Mouse (Mus musculus): ENCODE data around the gene Gm44502. TPM values are rescaled to one million over a fixed set of nuclear protein-coding genes. Genes with fewer than 3 reads are reported as not detected.
A peak's percentile ranks its signal among the peaks of the same experiment; 100 is the strongest.

Gene Gm44502
- polyA plus RNA-seq, 1 experiment from 2014 or later = 0.68 TPM

DNA sequence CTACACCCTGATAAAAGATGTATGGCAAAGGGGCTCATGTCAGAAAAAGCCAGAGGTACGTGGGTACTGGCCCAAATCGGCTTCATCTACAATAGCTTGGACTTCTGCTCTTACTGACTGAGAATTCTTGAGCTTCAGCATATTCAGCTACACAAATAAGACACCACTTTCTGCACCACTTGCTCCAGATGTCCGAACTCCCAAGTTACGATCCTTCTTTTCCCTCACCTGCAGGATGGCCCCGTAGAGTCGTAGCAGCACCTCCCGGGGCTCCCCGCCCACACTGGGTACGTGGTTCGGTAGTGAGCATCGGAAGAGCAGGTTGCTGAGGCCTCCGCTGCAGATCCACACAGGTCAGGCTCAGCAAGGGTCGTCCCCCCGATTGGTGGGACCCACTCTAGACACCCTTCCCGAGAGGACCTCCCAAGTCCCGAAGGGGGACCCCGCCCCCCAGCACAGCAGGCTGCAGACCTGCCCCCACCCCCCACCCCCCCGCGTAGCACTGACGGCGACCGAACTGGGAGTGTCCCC, 610 bp downstream of the Gm44502 start:
- ATAC-seq (ENCODE audit: insufficient number of reproducible peaks, low FRiP score) = peak; percentile 34; the same call in 1 of the 2 replicates
- no peaks in the 10 kb centered on the region for H3K27me3 ChIP-seq (replicated peaks)
- H3K27ac ChIP-seq (ENCODE audit: poor library complexity, severe bottlenecking) = peak overlapping the region; percentile 97
- 6% methylated on average over 22 of the region's 22 CpGs for WGBS
- H3K9ac ChIP-seq = peak overlapping the region; percentile 83
- H3K4me3 ChIP-seq = peak overlapping the region; percentile 74
- H3K4me1 ChIP-seq (replicated peaks) = peaks cover 44% of the 10 kb centered on the region
- peak overlapping the region; percentile 91 for H3K4me2 ChIP-seq
- no peaks in the 10 kb centered on the region for H3K9me3 ChIP-seq (replicated peaks)
- H3K36me3 ChIP-seq = peaks cover 33% of the 10 kb centered on the region

GRCm38 (mm10) chr15:89428136-89428790, 1.2 kb downstream of the Gm44502 start:
- H3K36me3 ChIP-seq = peaks cover 40% of the 10 kb centered on the region
- ATAC-seq (ENCODE audit: insufficient number of reproducible peaks, low FRiP score) = no peak
- peak overlapping the region; percentile 83 for H3K9ac ChIP-seq
- 77% methylated on average over 19 of the region's 19 CpGs for WGBS
- no peaks in the 10 kb centered on the region for H3K27me3 ChIP-seq (replicated peaks)
- H3K4me3 ChIP-seq = peak overlapping the region; percentile 74
- H3K4me2 ChIP-seq = peak overlapping the region; percentile 91
- peaks cover 50% of the 10 kb centered on the region for H3K4me1 ChIP-seq (replicated peaks)
- H3K27ac ChIP-seq (ENCODE audit: poor library complexity, severe bottlenecking) = no peak overlapping the region
- H3K9me3 ChIP-seq (replicated peaks) = no peaks in the 10 kb centered on the region

DNA sequence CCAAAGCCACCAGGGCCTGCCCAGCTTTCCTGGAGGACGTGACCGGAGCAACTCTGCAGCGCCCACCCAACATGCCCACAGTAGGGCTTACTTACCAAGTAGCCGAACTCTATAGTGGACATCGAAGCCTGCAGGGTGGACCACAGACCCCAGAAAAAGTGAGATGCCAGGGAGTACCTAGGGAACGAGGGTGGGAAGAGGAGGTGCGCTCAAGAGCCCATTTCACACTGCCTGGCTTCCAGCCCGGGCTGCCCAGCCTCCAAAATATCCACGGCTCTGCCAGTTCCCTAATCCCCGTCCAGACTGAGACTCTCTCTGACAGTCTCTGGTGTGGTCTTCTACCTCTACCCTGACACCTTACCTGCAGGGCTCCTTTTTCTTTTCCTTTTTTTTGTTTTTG, 2.8 kb downstream of the Gm44502 start:
- no peak for ATAC-seq (ENCODE audit: insufficient number of reproducible peaks, low FRiP score)
- 87% methylated on average over 10 of the region's 10 CpGs for WGBS

DNA sequence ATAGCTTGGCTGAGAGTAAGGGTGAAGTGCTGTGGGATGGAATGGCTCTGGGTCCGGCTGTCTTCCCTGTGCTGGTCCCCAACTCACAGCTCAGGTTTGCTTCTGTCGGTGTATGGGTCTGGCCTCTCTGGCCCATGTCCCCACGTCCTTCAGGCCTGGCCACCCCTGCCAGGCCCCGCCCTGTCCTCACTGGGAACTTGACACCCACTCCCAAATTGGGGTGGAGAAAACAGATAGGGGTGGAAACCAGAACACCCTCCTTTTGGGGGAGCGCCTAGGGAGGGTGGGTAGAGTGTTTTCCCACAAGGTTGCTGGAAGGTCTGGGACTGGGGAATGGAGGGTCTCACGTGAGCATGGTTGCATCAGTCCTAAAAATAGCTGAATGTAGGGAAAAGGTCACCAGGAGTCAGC, 3.8 kb downstream of the Gm44502 start, which contains the start of gene Cpt1b:
TSS of gene Cpt1b (minus strand) at position 153 of the 411 bp plus-strand sequence.
- Histone ChIP-seq H3K9me3 (replicated peaks) (no peaks in the 10 kb centered on the region), H3K27me3 (replicated peaks) (no peaks in the 10 kb centered on the region), H3K4me3 (peak within 1 kb of the TSS; percentile 53), H3K36me3 (peaks cover 62% of the 10 kb centered on the region), H3K9ac (peak within 1 kb of the TSS; percentile 89), H3K4me1 (replicated peaks) (peaks cover 45% of the 10 kb centered on the region), H3K27ac (ENCODE audit: poor library complexity, severe bottlenecking) (peak within 1 kb of the TSS; percentile 96), H3K4me2 (peak within 1 kb of the TSS; percentile 74)
- 24% methylated on average over 6 of the region's 6 CpGs for WGBS
- ATAC-seq (ENCODE audit: insufficient number of reproducible peaks, low FRiP score) = peak; percentile 52

More for the DNA sequence above, 2.8 kb downstream of the Gm44502 start:
- no peaks in the 10 kb centered on the region for H3K9me3 ChIP-seq (replicated peaks)
- peak overlapping the region; percentile 38 for H3K9ac ChIP-seq
- H3K4me1 ChIP-seq (replicated peaks) = peaks cover 50% of the 10 kb centered on the region
- peak overlapping the region; percentile 96 for H3K27ac ChIP-seq (ENCODE audit: poor library complexity, severe bottlenecking)
- H3K4me2 ChIP-seq = peak overlapping the region; percentile 74; the same call in 1 of the 2 replicates
- no peaks in the 10 kb centered on the region for H3K27me3 ChIP-seq (replicated peaks)
- no peak overlapping the region for H3K4me3 ChIP-seq
- H3K36me3 ChIP-seq = peaks cover 55% of the 10 kb centered on the region

GRCm38 (mm10) chr15:89424621-89425020, 4.9 kb downstream of the Gm44502 start:
- Histone ChIP-seq H3K27me3 (replicated peaks) (no peaks in the 10 kb centered on the region), H3K4me3 (peak overlapping the region; percentile 53), H3K4me2 (peak overlapping the region; percentile 74), H3K36me3 (peaks cover 73% of the 10 kb centered on the region), H3K4me1 (replicated peaks) (peaks cover 44% of the 10 kb centered on the region), H3K9ac (peak overlapping the region; percentile 89), H3K9me3 (replicated peaks) (no peaks in the 10 kb centered on the region), H3K27ac (ENCODE audit: poor library complexity, severe bottlenecking) (peak overlapping the region; percentile 96; the same call in 1 of the 2 replicates)
- whole genome bisulfite sequencing = 79% methylated on average over 8 of the region's 8 CpGs
- ATAC-seq (ENCODE audit: insufficient number of reproducible peaks, low FRiP score) = no peak

GRCm38 (mm10) chr15:89421938-89422337, 7.6 kb downstream of the Gm44502 start:
- H3K27me3 ChIP-seq (replicated peaks) = no peaks in the 10 kb centered on the region
- no peak overlapping the region for H3K9ac ChIP-seq
- no peak overlapping the region for H3K4me3 ChIP-seq
- H3K36me3 ChIP-seq = peaks cover 86% of the 10 kb centered on the region
- peaks cover 34% of the 10 kb centered on the region for H3K4me1 ChIP-seq (replicated peaks)
- no peak overlapping the region for H3K27ac ChIP-seq (ENCODE audit: poor library complexity, severe bottlenecking)
- no peak overlapping the region for H3K4me2 ChIP-seq
- no peak for ATAC-seq (ENCODE audit: insufficient number of reproducible peaks, low FRiP score)
- WGBS = 89% methylated on average over 9 of the region's 9 CpGs
- H3K9me3 ChIP-seq (replicated peaks) = no peaks in the 10 kb centered on the region

DNA sequence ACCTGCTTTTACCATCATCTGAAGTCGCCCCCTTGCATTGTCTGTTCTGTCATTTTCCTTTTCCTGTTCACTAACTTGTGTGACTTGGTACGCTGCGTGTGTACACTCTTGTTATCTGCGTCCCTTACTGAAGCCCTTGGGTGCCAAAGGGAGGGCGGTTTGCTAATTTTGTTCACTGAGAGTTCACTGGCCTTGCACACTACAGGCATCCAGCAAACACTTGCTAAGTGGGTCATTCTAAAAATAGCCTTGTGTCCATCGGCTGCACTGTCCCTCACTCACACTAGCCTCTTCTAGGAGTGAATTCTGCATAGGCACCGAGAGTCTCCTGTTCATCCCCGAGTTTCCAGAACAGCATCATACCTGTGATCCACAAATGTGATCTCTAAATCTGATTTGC, 14.2 kb downstream of the Gm44502 start:
- peak overlapping the region; percentile 35 for H3K4me2 ChIP-seq

GRCm38 (mm10) chr15:89410118-89410517, 19.4 kb downstream of the Gm44502 start, which contains the start of gene Syce3:
Gene Syce3 (minus strand): TSS chr15:89410503.
- H3K27ac ChIP-seq (ENCODE audit: poor library complexity, severe bottlenecking) = no peak within 1 kb of the TSS
- 80% methylated on average over 24 of the region's 24 CpGs for WGBS
- H3K27me3 ChIP-seq (replicated peaks) = no peaks in the 10 kb centered on the region
- H3K4me2 ChIP-seq = no peak within 1 kb of the TSS
- peaks cover 30% of the 10 kb centered on the region for H3K9me3 ChIP-seq (replicated peaks)
- H3K4me1 ChIP-seq (replicated peaks) = peaks cover 4% of the 10 kb centered on the region; the same call in 1 of the 2 replicates
- 0 out of 2 replicates have a peak, but pooled peaks have one; percentile 24 for ATAC-seq (ENCODE audit: insufficient number of reproducible peaks, low FRiP score)
- H3K9ac ChIP-seq = no peak within 1 kb of the TSS
- H3K36me3 ChIP-seq = no peaks in the 10 kb centered on the region
- no peak within 1 kb of the TSS for H3K4me3 ChIP-seq

More for the DNA sequence above, 14.2 kb downstream of the Gm44502 start:
- no peaks in the 10 kb centered on the region; the same call in 1 of the 2 replicates for H3K9me3 ChIP-seq (replicated peaks)
- peak overlapping the region; percentile 81 for H3K27ac ChIP-seq (ENCODE audit: poor library complexity, severe bottlenecking)
- no peak for ATAC-seq (ENCODE audit: insufficient number of reproducible peaks, low FRiP score)
- H3K4me1 ChIP-seq (replicated peaks) = peaks cover 19% of the 10 kb centered on the region
- H3K9ac ChIP-seq = no peak overlapping the region
- WGBS = 46% methylated on average over 8 of the region's 8 CpGs
- H3K27me3 ChIP-seq (replicated peaks) = no peaks in the 10 kb centered on the region
- H3K36me3 ChIP-seq = peaks cover 42% of the 10 kb centered on the region
- H3K4me3 ChIP-seq = no peak overlapping the region

GRCm38 (mm10) chr15:89406691-89407090, 22.8 kb downstream of the Gm44502 start:
- H3K4me3 ChIP-seq = no peak overlapping the region
- ATAC-seq (ENCODE audit: insufficient number of reproducible peaks, low FRiP score) = no peak

GRCm38 (mm10) chr15:89404831-89405623, 24.5 kb downstream of the Gm44502 start:
- Histone ChIP-seq H3K27me3 (replicated peaks) (no peaks in the 10 kb centered on the region), H3K4me3 (no peak overlapping the region), H3K27ac (ENCODE audit: poor library complexity, severe bottlenecking) (no peak overlapping the region), H3K4me1 (replicated peaks) (no peaks in the 10 kb centered on the region), H3K9me3 (replicated peaks) (peaks cover 31% of the 10 kb centered on the region), H3K9ac (no peak overlapping the region), H3K4me2 (no peak overlapping the region), H3K36me3 (no peaks in the 10 kb centered on the region)
- 76% methylated on average over 10 of the region's 10 CpGs for WGBS
- ATAC-seq (ENCODE audit: insufficient number of reproducible peaks, low FRiP score) = no peak

More at GRCm38 (mm10) chr15:89406691-89407090, 22.8 kb downstream of the Gm44502 start:
- no peaks in the 10 kb centered on the region for H3K27me3 ChIP-seq (replicated peaks)
- H3K9ac ChIP-seq = no peak overlapping the region
- no peaks in the 10 kb centered on the region for H3K4me1 ChIP-seq (replicated peaks)
- no peak overlapping the region for H3K27ac ChIP-seq (ENCODE audit: poor library complexity, severe bottlenecking)
- no peaks in the 10 kb centered on the region for H3K36me3 ChIP-seq
- H3K9me3 ChIP-seq (replicated peaks) = peaks cover 32% of the 10 kb centered on the region
- H3K4me2 ChIP-seq = no peak overlapping the region

- Histone ChIP-seq H3K9ac (no peak overlapping the region), H3K36me3 (no peaks in the 10 kb centered on the region), H3K4me3 (no peak overlapping the region), H3K27ac (ENCODE audit: poor library complexity, severe bottlenecking) (no peak overlapping the region), H3K4me1 (replicated peaks) (no peaks in the 10 kb centered on the region), H3K4me2 (no peak overlapping the region), H3K9me3 (replicated peaks) (peaks cover 11% of the 10 kb centered on the region; the same call in 1 of the 2 replicates), H3K27me3 (replicated peaks) (no peaks in the 10 kb centered on the region)
- 98% methylated on average over 1 of the region's 1 CpGs for WGBS
- no peak for ATAC-seq (ENCODE audit: insufficient number of reproducible peaks, low FRiP score)
Observed at GRCm38 (mm10) chr15:89402471-89402870, 27.0 kb downstream of the Gm44502 start.

All from heart, embryonic 12.5 days (tissue).